8 mouse cellular contexts compared by ENCODE assay signal in the genomic region with DNA sequence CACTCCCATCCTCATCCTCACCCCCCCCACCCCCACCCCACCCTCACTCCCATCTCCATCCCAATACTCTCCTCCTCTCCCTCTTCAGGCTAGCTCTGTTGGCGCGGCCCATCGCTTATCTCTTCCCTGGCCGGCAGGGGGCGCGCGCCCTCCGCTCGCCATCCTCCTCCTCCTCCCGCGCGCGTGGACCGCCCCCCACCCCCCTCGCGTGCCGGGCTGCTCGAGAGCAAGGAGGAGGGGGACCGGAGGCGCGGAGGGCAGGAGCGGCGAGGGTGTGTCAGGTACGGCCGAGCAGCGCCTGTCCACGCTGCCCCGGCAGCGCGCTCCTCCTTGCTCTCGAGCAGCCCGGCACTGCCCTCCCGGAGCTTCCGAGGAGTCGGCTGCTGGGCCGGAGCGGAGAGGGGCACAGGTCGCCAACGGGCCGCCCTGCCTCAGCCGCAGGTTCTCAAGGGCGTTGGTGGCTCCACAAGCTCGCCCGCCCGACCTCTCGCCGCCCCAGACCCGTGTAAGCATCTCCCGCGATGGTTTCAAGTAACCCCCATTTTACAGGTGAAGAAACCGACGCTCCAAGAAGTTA. TPM values are rescaled to one million over a fixed set of nuclear protein-coding genes. Genes with fewer than 3 reads are reported as not detected.
DNase-seq lines count a peak whose midpoint lies in the region; ATAC-seq and TF ChIP-seq lines count a peak whose summit lies in the region.

No protein-coding gene starts in this region.

- H3K36me3 ChIP-seq in ES-Bruce4 (ENCODE audit: control insufficient read depth, insufficient read depth, low read length, poor library complexity, severe bottlenecking), result no peaks in the 10 kb centered on the region
- no peaks in the 10 kb centered on the region for H3K36me3 ChIP-seq in forebrain, embryonic 12.5 days (replicated peaks)
- H3K36me3 ChIP-seq in lung, embryonic 14.5 days (ENCODE audit: insufficient read depth), result no peaks in the 10 kb centered on the region

- intact Hi-C loops in heart, postnatal 10 days (cut with DNase I), result loop anchor here (5.0 to 10.0 kb wide), 2 partner anchors 50 to 383 kb away; no protein-coding TSS in a partner anchor

- H3K9ac ChIP-seq in ES-Bruce4 (ENCODE audit: low read depth, poor library complexity, severe bottlenecking), result peak overlapping the region; percentile 75
- peak overlapping the region; percentile 62 for H3K9ac ChIP-seq in forebrain, embryonic 12.5 days
- H3K9ac ChIP-seq in lung, embryonic 14.5 days, result peak overlapping the region; percentile 49

- peaks cover 13% of the 10 kb centered on the region for H3K4me1 ChIP-seq in ES-Bruce4 (ENCODE audit: control insufficient read depth, insufficient read depth, low read length)
- H3K4me1 ChIP-seq in forebrain, embryonic 12.5 days, result peaks cover 19% of the 10 kb centered on the region
- H3K4me1 ChIP-seq in lung, embryonic 14.5 days (ENCODE audit: insufficient read depth), result peaks cover 5% of the 10 kb centered on the region; the same call in 1 of the 2 replicates

- WGBS in forebrain, embryonic 12.5 days, result 7% methylated on average over 38 of the region's 52 CpGs
- 5% methylated on average over 39 of the region's 52 CpGs for WGBS in lung, embryonic 14.5 days

- peak; percentile 70; the same call in 1 of the 2 replicates for ATAC-seq in cerebellum, adult (ENCODE audit: insufficient number of reproducible peaks, low FRiP score, low TSS enrichment)
- ATAC-seq in forebrain, embryonic 12.5 days (ENCODE audit: low FRiP score), result peak; percentile 78
- peak; percentile 77 for ATAC-seq in lung, embryonic 14.5 days (ENCODE audit: insufficient read depth)
- ATAC-seq in neutrophil, adult 5-6 weeks (ENCODE audit: extremely low read depth, insufficient number of reproducible peaks, low FRiP score, poor library complexity, severe bottlenecking), result peak; percentile 76

- peak overlapping the region; percentile 38 for H3K27ac ChIP-seq in ES-Bruce4 (ENCODE audit: insufficient read depth, low read length)
- H3K27ac ChIP-seq in forebrain, embryonic 12.5 days, result no peak overlapping the region
- H3K27ac ChIP-seq in lung, embryonic 14.5 days (ENCODE audit: low read depth), result no peak overlapping the region

- H3K4me3 ChIP-seq in ES-Bruce4 (ENCODE audit: low read depth, low read length), result peak overlapping the region; percentile 69
- peak overlapping the region; percentile 64 for H3K4me3 ChIP-seq in forebrain, embryonic 12.5 days (replicated peaks)
- peak overlapping the region; percentile 50 for H3K4me3 ChIP-seq in lung, embryonic 14.5 days (ENCODE audit: low read depth, low read length)

- DNase-seq in heart, postnatal 10 days, result peak; percentile 76 to 82
- peak; percentile 71 to 91 for DNase-seq in kidney, postnatal 36 days
- DNase-seq in lung, embryonic 14.5 days, result peak; percentile 84
- peak; percentile 89 for DNase-seq in testis, postnatal 10 days (ENCODE audit: low spot score)

- peak; percentile 66 for TF ChIP-seq CTCF in ES-Bruce4 (IDR thresholded peaks at IDR 0.05; ENCODE audit: low read depth, low read length)
- TF ChIP-seq CTCF in lung, embryonic 14.5 days (IDR thresholded peaks at IDR 0.05; ENCODE audit: low read depth), result peak; percentile 74

- no peak for TF ChIP-seq POLR2A in ES-Bruce4 (IDR thresholded peaks at IDR 0.05; ENCODE audit: insufficient read depth, low read length)

- TF ChIP-seq EP300 in ES-Bruce4 (IDR thresholded peaks at IDR 0.05; ENCODE audit: insufficient read depth, low read depth, low read length), result no peak

- no peaks in the 10 kb centered on the region for H3K9me3 ChIP-seq in ES-Bruce4 (replicated peaks; ENCODE audit: control insufficient read depth, insufficient read depth, low read length, poor library complexity, severe bottlenecking)
- no peaks in the 10 kb centered on the region for H3K9me3 ChIP-seq in forebrain, embryonic 12.5 days
- no peaks in the 10 kb centered on the region for H3K9me3 ChIP-seq in lung, embryonic 14.5 days (ENCODE audit: low read depth, low read length)

- peak overlapping the region; percentile 68 for H3K4me2 ChIP-seq in forebrain, embryonic 12.5 days
- peak overlapping the region; percentile 74 for H3K4me2 ChIP-seq in lung, embryonic 14.5 days

- H3K27me3 ChIP-seq in ES-Bruce4 (ENCODE audit: control insufficient read depth, insufficient read depth, low read length, poor library complexity, severe bottlenecking), result no peaks in the 10 kb centered on the region
- no peaks in the 10 kb centered on the region for H3K27me3 ChIP-seq in forebrain, embryonic 12.5 days
- H3K27me3 ChIP-seq in lung, embryonic 14.5 days (ENCODE audit: insufficient read depth, low read length), result no peaks in the 10 kb centered on the region

RNA-seq across cellular contexts. Expression of a gene that starts 21.8 kb away (rescaled TPM):
- 260 and 284 TPM in 2 replicates for polyA plus RNA-seq in ES-Bruce4 (2011; ENCODE audit: insufficient read depth, insufficient read length, low read depth, missing spikeins)
- 183 and 206 TPM in 2 replicates for polyA plus RNA-seq in forebrain, embryonic 12.5 days (2016; fragmentation: Nextera tagmentation; extraction: Ambion mirVana)
- total RNA-seq in heart, postnatal 10 days (2021), result 10 to 100 TPM; 51.2 TPM
- polyA plus RNA-seq in lung, embryonic 14.5 days (2014; fragmentation: Nextera tagmentation; extraction: Ambion mirVana), result 151 and 163 TPM in 2 replicates
- 35.6 and 42.0 TPM in 2 replicates for total RNA-seq in neutrophil, adult 5-6 weeks (2017)

RNA-seq across cellular contexts. Expression of a gene that starts 48.0 kb away (rescaled TPM):
- 101 and 114 TPM in 2 replicates for polyA plus RNA-seq in ES-Bruce4 (2011; ENCODE audit: insufficient read depth, insufficient read length, low read depth, missing spikeins)
- polyA plus RNA-seq in forebrain, embryonic 12.5 days (2016; fragmentation: Nextera tagmentation; extraction: Ambion mirVana), result 68.7 and 72.8 TPM in 2 replicates
- total RNA-seq in heart, postnatal 10 days (2021), result 10 to 100 TPM; 18.4 to 19.9 TPM
- polyA plus RNA-seq in lung, embryonic 14.5 days (2014; fragmentation: Nextera tagmentation; extraction: Ambion mirVana), result 52.0 and 53.2 TPM in 2 replicates
- 66.2 and 66.4 TPM in 2 replicates for total RNA-seq in neutrophil, adult 5-6 weeks (2017)

RNA-seq across cellular contexts. Expression of a gene that starts 54.5 kb away (rescaled TPM):
- 12.7 and 13.9 TPM in 2 replicates for polyA plus RNA-seq in ES-Bruce4 (2011; ENCODE audit: insufficient read depth, insufficient read length, low read depth, missing spikeins)
- 0.90 and 1.2 TPM in 2 replicates for polyA plus RNA-seq in forebrain, embryonic 12.5 days (2016; fragmentation: Nextera tagmentation; extraction: Ambion mirVana)
- total RNA-seq in heart, postnatal 10 days (2021), result 1 to 10 TPM in 1 of 2 experiments, under 1 TPM in 1; 0.60 to 1.8 TPM
- polyA plus RNA-seq in lung, embryonic 14.5 days (2014; fragmentation: Nextera tagmentation; extraction: Ambion mirVana), result 0.43 and 0.50 TPM in 2 replicates
- total RNA-seq in neutrophil, adult 5-6 weeks (2017), result 9.2 and 11.4 TPM in 2 replicates
